Mouse (Mus musculus) limb, embryonic 12.5 days (tissue): ENCODE measurements around the gene Slc45a2. TPM values are rescaled to one million over a fixed set of nuclear protein-coding genes. Genes with fewer than 3 reads are reported as not detected.

Experiments
- ATAC-seq: fragments of 200-750 bp; cut with Nextera tagmentation; 2 replicates; pipeline ENCODE4 v1.8.0; 2017; ENCODE audit warnings: low read depth, moderate TSS enrichment; ENCODE audit not compliant: insufficient number of reproducible peaks, insufficient read depth, low FRiP score, low TSS enrichment
- H3K27ac ChIP-seq: fragments of 300-500 bp; sonication (generic); 2 replicates; pipeline ENCODE4 v1.5.1; 2016; ENCODE audit warnings: mild to moderate bottlenecking, moderate library complexity
- H3K27me3 ChIP-seq: fragments of 300-500 bp; sonication (generic); 2 replicates; pipeline ENCODE4 v1.6.1; 2016; ENCODE audit warnings: mild to moderate bottlenecking, moderate library complexity
- H3K36me3 ChIP-seq: fragments of 300-500 bp; sonication (generic); 2 replicates; pipeline ENCODE4 v1.6.1; 2016; ENCODE audit warnings: mild to moderate bottlenecking, moderate library complexity
- H3K4me1 ChIP-seq: fragments of 300-500 bp; sonication (generic); replicated peaks from 2 replicates; pipeline ENCODE4 v1.6.1; 2016
- H3K4me2 ChIP-seq: fragments of 300-500 bp; sonication (generic); 2 replicates; pipeline ENCODE4 v1.6.1; 2016; ENCODE audit warnings: mild to moderate bottlenecking, moderate library complexity
- H3K4me3 ChIP-seq: fragments of 300-500 bp; sonication (generic); replicated peaks from 2 replicates; pipeline ENCODE4 v1.5.1; 2016; ENCODE audit warnings: mild to moderate bottlenecking
- H3K9ac ChIP-seq: fragments of 300-500 bp; sonication (generic); replicated peaks from 2 replicates; pipeline ENCODE4 v1.6.1; 2016; ENCODE audit warnings: mild to moderate bottlenecking, moderate library complexity
- H3K9me3 ChIP-seq: fragments of 300-500 bp; sonication (generic); 2 replicates; pipeline ENCODE4 v1.6.1; 2016; ENCODE audit warnings: mild to moderate bottlenecking, moderate library complexity
- WGBS: fragments of 180-500 bp; shearing (Covaris S2); methylation state at CpG from one replicate; pipeline ENCODE4 v1.1.7; 2016; 5-methylcytosine and 5-hydroxymethylcytosine counted together
- polyA plus RNA-seq: library from polyadenylated mRNA; unstranded; fragments of >200 nt; fragmentation: Nextera tagmentation; extraction: Ambion mirVana; gene quantifications from 2 replicates; pipeline ENCODE4 v1.2.1, GENCODE M21; 2016

Gene Slc45a2
- polyA plus RNA-seq, 1 experiment from 2014 or later: 0.15 TPM

- WGBS: 87% methylated on average over 7 of the region's 7 CpGs
- Histone ChIP-seq H3K36me3 (no peaks in the 10 kb centered on the region), H3K27ac (no peak overlapping the region), H3K9me3 (no peaks in the 10 kb centered on the region), H3K9ac (no peak overlapping the region), H3K4me1 (peaks cover 26% of the 10 kb centered on the region), H3K4me2 (no peak overlapping the region), H3K27me3 (no peaks in the 10 kb centered on the region), H3K4me3 (no peak overlapping the region)
- ATAC-seq: no peak
Measured at GRCm38 (mm10) chr15:11067891-11068290, 67.4 kb downstream of the Slc45a2 start.

- no peak for ATAC-seq
Measured at GRCm38 (mm10) chr15:11075726-11076361, 75.3 kb downstream of the Slc45a2 start.

More at GRCm38 (mm10) chr15:11075726-11076361, 75.3 kb downstream of the Slc45a2 start:
- H3K4me1 ChIP-seq: peaks cover 5% of the 10 kb centered on the region
- H3K9me3 ChIP-seq: no peaks in the 10 kb centered on the region
- no peaks in the 10 kb centered on the region for H3K27me3 ChIP-seq
- H3K4me3 ChIP-seq: no peak overlapping the region
- H3K27ac ChIP-seq: no peak overlapping the region
- 76% methylated on average over 3 of the region's 3 CpGs for WGBS
- no peak overlapping the region for H3K9ac ChIP-seq
- no peak overlapping the region for H3K4me2 ChIP-seq
- H3K36me3 ChIP-seq: no peaks in the 10 kb centered on the region

Other genes starting within 250 kb of the Slc45a2 start
- 7.4 and 8.6 TPM in 2 replicates for gene C1qtnf3, start 48.4 kb upstream of the Slc45a2 start, polyA plus RNA-seq
- 14.9 and 17.9 TPM in 2 replicates for gene Amacr, start 19.0 kb upstream of the Slc45a2 start, polyA plus RNA-seq
- gene Rxfp3, start 37.3 kb downstream of the Slc45a2 start, polyA plus RNA-seq: 0.99 and 1.2 TPM in 2 replicates
- 2.1 and 3.5 TPM in 2 replicates for gene Adamts12, start 64.1 kb downstream of the Slc45a2 start, polyA plus RNA-seq